Mouse (Mus musculus) T-helper 2 cell (primary cell): ENCODE data around the gene Plxna3.
"Not testable (repeated sequence)": the region's sequence is repeated elsewhere in the genome, so short reads cannot be mapped to it uniquely, and the experiment has no call there.

Experiments
- in situ Hi-C: fragments of 300-600 bp; cut with MboI, MseI; formaldehyde crosslinking; loops from one replicate; pipeline ENCODE4 v1.15.1; 2025; ENCODE audit warnings: high pct_unique_total_duplicates

Gene Plxna3

GRCm38 (mm10) chrX:74328725-74329161 is at the start of gene Plxna3:
Plxna3 (plus strand) TSS chrX:74329066.
- in situ Hi-C loops, result no loop called here

- in situ Hi-C loops, result no loop called here
These were observed 47.7 kb upstream of the Plxna3 start for GRCm38 (mm10) chrX:74281041-74281731.

- in situ Hi-C loops, result no loop called here
These were observed 47.0 kb upstream of the Plxna3 start, which contains the start of the genes Taz and Dnase1l1 for GRCm38 (mm10) chrX:74281732-74282394. Taz (plus strand) TSS chrX:74281912. Dnase1l1 (minus strand) TSS chrX:74282337.

GRCm38 (mm10) chrX:74282395-74283091 is 46.3 kb upstream of the Plxna3 start:
- in situ Hi-C loops, result no loop called here

GRCm38 (mm10) chrX:74283092-74283437 is 45.8 kb upstream of the Plxna3 start:
- in situ Hi-C loops, result no loop called here

- in situ Hi-C loops, result no loop called here
These were observed 35.4 kb upstream of the Plxna3 start for GRCm38 (mm10) chrX:74293431-74293830.

GRCm38 (mm10) chrX:74296538-74297448 is 32.1 kb upstream of the Plxna3 start, which contains the start of gene Atp6ap1:
Atp6ap1 (plus strand) TSS chrX:74297097.
- in situ Hi-C loops, result no loop called here

- in situ Hi-C loops, result no loop called here
These were observed 30.5 kb upstream of the Plxna3 start for GRCm38 (mm10) chrX:74298348-74298747.

- in situ Hi-C loops, result no loop called here
These were observed 29.1 kb upstream of the Plxna3 start for GRCm38 (mm10) chrX:74299721-74300120.

GRCm38 (mm10) chrX:74304867-74305700 is 23.8 kb upstream of the Plxna3 start, which contains the start of gene Gdi1:
Gdi1 (plus strand) TSS chrX:74304998.
- in situ Hi-C loops, result no loop called here

GRCm38 (mm10) chrX:74312540-74313464 is 16.1 kb upstream of the Plxna3 start, which contains the start of gene Fam50a:
Fam50a (plus strand) TSS chrX:74313033.
- in situ Hi-C loops, result no loop called here

- in situ Hi-C loops, result no loop called here
These were observed 377 bp downstream of the Plxna3 start for GRCm38 (mm10) chrX:74329215-74329671.

- in situ Hi-C loops, result no loop called here
These were observed 1.5 kb downstream of the Plxna3 start for GRCm38 (mm10) chrX:74330166-74330930.

- in situ Hi-C loops, result no loop called here
These were observed 24.0 kb downstream of the Plxna3 start for GRCm38 (mm10) chrX:74352645-74353466.

- in situ Hi-C loops, result no loop called here
These were observed 24.6 kb downstream of the Plxna3 start, which contains the start of gene Lage3 for GRCm38 (mm10) chrX:74353467-74353770. Lage3 (minus strand) TSS chrX:74353618.

GRCm38 (mm10) chrX:74357069-74357468 is 28.2 kb downstream of the Plxna3 start:
- in situ Hi-C loops, result not testable (repeated sequence)

GRCm38 (mm10) chrX:74359171-74359570 is 30.3 kb downstream of the Plxna3 start:
- in situ Hi-C loops, result no loop called here

GRCm38 (mm10) chrX:74367512-74367911 is 38.6 kb downstream of the Plxna3 start:
- in situ Hi-C loops, result no loop called here
